Mouse (Mus musculus) CH12.LX (cell line): ENCODE measurements around the gene Pou2f3. TPM values are rescaled to one million over a fixed set of nuclear protein-coding genes. Genes with fewer than 3 reads are reported as not detected.
A peak's percentile ranks its signal among the peaks of the same experiment; 100 is the strongest.

Experiments
- DNase-seq: peaks from one replicate; pipeline ENCODE4 v3.0.0-alpha.2; 2013; ENCODE audit errors: extremely low read depth
- H3K27ac ChIP-seq: 2 replicates; pipeline ENCODE4 v1.5.1; 2012; ENCODE audit warnings: low read depth, mild to moderate bottlenecking, control low read depth, moderate library complexity; ENCODE audit not compliant: insufficient read depth
- H3K27me3 ChIP-seq: replicated peaks from 2 replicates; pipeline ENCODE3; 2012; ENCODE audit warnings: inconsistent platforms
- H3K36me3 ChIP-seq, 2 experiments: replicated peaks in 1 of 2; 2 replicates each; pipeline versions ENCODE3 to v1.6.1; 2012; ENCODE audit warnings: inconsistent platforms in 1 of 2, low read length in 1 of 2, mild to moderate bottlenecking in 1 of 2, mixed read lengths in 1 of 2, moderate library complexity in 1 of 2; ENCODE audit not compliant: control insufficient read depth in 1 of 2, insufficient read depth in 1 of 2
- H3K4me1 ChIP-seq, 2 experiments: 2 replicates each; pipeline ENCODE4 v1.6.1; 2012; ENCODE audit warnings: inconsistent platforms in 1 of 2, moderate library complexity in 1 of 2; ENCODE audit not compliant: insufficient read depth in 2 of 2, control insufficient read depth in 1 of 2
- H3K4me2 ChIP-seq: 2 replicates; pipeline ENCODE4 v1.6.1; 2012; ENCODE audit warnings: low read depth, mild to moderate bottlenecking, control low read depth; ENCODE audit not compliant: poor library complexity, insufficient read depth, severe bottlenecking
- H3K4me3 ChIP-seq, 3 experiments: fragments of 150-350 bp in 1 of 3; sonication (generic) in 1 of 3; replicated peaks in 1 of 3; 2 replicates each; pipeline versions ENCODE3 to v1.5.1; 2011 to 2012; ENCODE audit warnings: low read depth in 2 of 3, low read length in 2 of 3, mild to moderate bottlenecking in 2 of 3, moderate library complexity in 2 of 3, control low read depth in 1 of 3, improper control_type of control experiment in 1 of 3, inconsistent platforms in 1 of 3, mixed read lengths in 1 of 3; ENCODE audit not compliant: poor library complexity in 1 of 3
- H3K79me2 ChIP-seq: replicated peaks from 2 replicates; pipeline ENCODE4 v1.6.1; 2012; ENCODE audit warnings: mild to moderate bottlenecking, moderate library complexity; ENCODE audit not compliant: control insufficient read depth, poor library complexity, insufficient read depth, severe bottlenecking; ENCODE audit errors: extremely low read depth
- H3K9ac ChIP-seq: 2 replicates; pipeline ENCODE4 v1.6.1; 2012; ENCODE audit warnings: low read depth, mild to moderate bottlenecking, control low read depth, moderate library complexity; ENCODE audit not compliant: insufficient read depth
- H3K9me3 ChIP-seq: replicated peaks from 2 replicates; pipeline ENCODE3; 2012; ENCODE audit warnings: low read length, inconsistent platforms, mixed read lengths
- BHLHE40 ChIP-seq: IDR thresholded peaks from 2 replicates; pipeline ENCODE4 v1.6.1; 2011; ENCODE audit warnings: mild to moderate bottlenecking, low read depth, low read length, improper control_type of control experiment
- CHD2 ChIP-seq: IDR thresholded peaks from 2 replicates; pipeline ENCODE4 v1.6.1; 2011; ENCODE audit warnings: low read length, improper control_type of control experiment
- CTCF ChIP-seq, 2 experiments: IDR thresholded peaks in 1 of 2; conservative IDR thresholded peaks in 1 of 2; 2 replicates each; pipeline ENCODE4 v1.5.1; 2011 to 2012; ENCODE audit warnings: low read depth in 2 of 2, low read length in 2 of 2, improper control_type of control experiment in 1 of 2, inconsistent platforms in 1 of 2, mild to moderate bottlenecking in 1 of 2, moderate library complexity in 1 of 2
- JUN ChIP-seq: IDR thresholded peaks from 2 replicates; pipeline ENCODE4 v1.6.1; 2011; ENCODE audit warnings: low read depth, mild to moderate bottlenecking, low read length, improper control_type of control experiment, moderate library complexity; ENCODE audit not compliant: insufficient read depth
- MAFK ChIP-seq: IDR thresholded peaks from 2 replicates; pipeline ENCODE4 v1.6.1; 2011; ENCODE audit warnings: low read length, improper control_type of control experiment; ENCODE audit not compliant: insufficient replicate concordance
- MEF2A ChIP-seq: IDR thresholded peaks from 2 replicates; pipeline ENCODE4 v1.6.1; 2014; ENCODE audit warnings: low read depth, mild to moderate bottlenecking, inconsistent platforms, low read length, improper control_type of control experiment, borderline replicate concordance
- RAD21 ChIP-seq: IDR thresholded peaks from 2 replicates; pipeline ENCODE4 v1.6.1; 2011; ENCODE audit warnings: low read depth, mild to moderate bottlenecking, low read length, improper control_type of control experiment, moderate library complexity
- SMC3 ChIP-seq: IDR thresholded peaks from 2 replicates; pipeline ENCODE4 v1.6.1; 2011; ENCODE audit warnings: low read depth, low read length, improper control_type of control experiment
- TCF12 ChIP-seq: IDR thresholded peaks from 2 replicates; pipeline ENCODE4 v1.6.1; 2014; ENCODE audit warnings: low read depth, mild to moderate bottlenecking, inconsistent platforms, low read length, improper control_type of control experiment
- USF2 ChIP-seq: conservative IDR thresholded peaks from 2 replicates; pipeline ENCODE4 v1.6.1; 2011; ENCODE audit warnings: low read depth, low read length, improper control_type of control experiment
- ZKSCAN1 ChIP-seq: IDR thresholded peaks from 2 replicates; pipeline ENCODE4 v1.6.1; 2012; ENCODE audit warnings: low read depth, inconsistent platforms, low read length, improper control_type of control experiment, borderline replicate concordance
- ZNF384 ChIP-seq: IDR thresholded peaks from 2 replicates; pipeline ENCODE4 v1.6.1; 2012; ENCODE audit warnings: low read depth, low read length, improper control_type of control experiment, inconsistent platforms
- dilution Hi-C: fragments of 300-500 bp; cut with MboI; formaldehyde crosslinking; loops from 2 replicates; pipeline ENCODE4 v1.14.3; 2020; ENCODE audit warnings: low sequenced_read_pairs; ENCODE audit not compliant: extremely low pct_unique_long_range_greater_than_20kb, extremely low pct_ligation_motif_present
- in situ Hi-C: fragments of 300-500 bp; cut with MboI; formaldehyde crosslinking; loops from 3 replicates; pipeline ENCODE4 v1.14.3; 2019; ENCODE audit warnings: low sequenced_read_pairs, low pct_ligation_motif_present, low pct_unique_long_range_greater_than_20kb, mixed read lengths
- polyA plus RNA-seq: library from polyadenylated mRNA; unstranded; fragments of >175 nt; gene quantifications from 2 replicates; pipeline ENCODE4 v1.2.1, GENCODE M21; 2012; ENCODE audit warnings: low read depth; ENCODE audit not compliant: insufficient read length
- total RNA-seq, 2 experiments: library from RNA; depleted of rRNA; stranded (reverse); fragments of 300-350 nt in 1 of 2; fragments of >200 nt in 1 of 2; gene quantifications; 2 replicates each; pipeline ENCODE4 v1.2.3; 2012 to 2014

The Pou2f3 gene
- total and polyA plus RNA-seq, 3 experiments: 0.21 to 0.49 TPM; not detected in 1

DNA sequence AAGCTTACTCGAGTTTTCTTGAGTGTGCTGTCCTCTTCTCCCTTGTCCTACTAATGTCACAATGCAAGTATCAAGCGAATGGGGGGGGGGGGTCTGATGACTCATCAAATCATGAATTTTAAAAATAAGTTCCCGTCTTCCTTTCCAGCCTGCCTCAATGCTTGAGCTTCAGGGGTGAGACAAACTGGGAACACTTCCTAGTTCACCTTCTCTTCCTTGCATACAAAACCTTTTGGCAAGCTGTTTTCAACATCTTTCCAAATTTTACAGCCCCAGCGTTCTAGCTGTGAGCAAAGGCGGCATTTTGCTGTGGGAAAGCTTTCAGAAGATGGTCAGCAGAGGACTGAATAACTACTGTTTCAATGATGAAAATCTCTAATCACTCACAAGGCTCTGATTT is 102.6 kb downstream of the Pou2f3 start:
- no peak overlapping the region for H3K4me3 ChIP-seq
- TF ChIP-seq MAFK (peak; percentile 2; the same call in 1 of the 2 replicates), CHD2 (no peak), USF2 (no peak)
- TF ChIP-seq, all 38 proteins: peak for 1
- Histone ChIP-seq H3K27me3 (no peaks in the 10 kb centered on the region), H3K4me2 (no peak overlapping the region), H3K9me3 (no peaks in the 10 kb centered on the region), H3K4me1 (peaks cover 5 to 18% of the 10 kb centered on the region in 2 experiments), H3K9ac (no peak overlapping the region), H3K79me2 (peaks cover 17% of the 10 kb centered on the region), H3K36me3 (peaks cover 0 to 14% of the 10 kb centered on the region in 2 experiments), H3K27ac (no peak overlapping the region)
- in situ Hi-C loops: loop anchor here (5.0 kb wide), 1 partner anchor 105 kb away; no protein-coding TSS in a partner anchor
- no peak for DNase-seq
- dilution Hi-C loops: no loop called here

DNA sequence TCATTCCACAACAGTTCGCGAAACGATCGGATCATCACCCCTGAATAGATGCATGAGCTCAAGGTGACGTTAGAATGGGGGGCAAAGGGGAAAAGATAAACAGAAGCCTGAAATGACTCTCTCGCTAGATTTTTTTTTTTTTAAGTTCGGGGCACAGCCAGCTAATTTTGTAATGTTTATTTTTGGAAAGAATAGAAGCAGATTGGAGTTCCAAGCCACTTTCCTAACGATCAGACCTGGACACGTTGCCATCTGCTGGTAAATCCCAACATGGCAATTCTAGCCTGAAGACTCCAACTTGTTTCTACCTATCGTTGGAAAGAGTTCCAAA is 103.0 kb downstream of the Pou2f3 start, which contains the start of gene Arhgef12:
Gene Arhgef12 (minus strand): TSS at position 53 of the 331 bp plus-strand sequence.
- Histone ChIP-seq H3K27me3 (no peaks in the 10 kb centered on the region), H3K9ac (peak within 1 kb of the TSS; percentile 80), H3K36me3 (peaks cover 0 to 14% of the 10 kb centered on the region in 2 experiments), H3K27ac (peak within 1 kb of the TSS; percentile 52), H3K4me1 (peaks cover 5 to 20% of the 10 kb centered on the region in 2 experiments), H3K9me3 (no peaks in the 10 kb centered on the region), H3K4me3 (peak within 1 kb of the TSS; percentile 85 to 96 (median 86)), H3K4me2 (peak within 1 kb of the TSS; percentile 62), H3K79me2 (peaks cover 20% of the 10 kb centered on the region)
- dilution Hi-C loops (no loop called here), in situ Hi-C loops (loop anchor here (5.0 kb wide), 1 partner anchor 105 kb away; no protein-coding TSS in a partner anchor)
- DNase-seq: peak; percentile 28
- TF ChIP-seq ZNF384 (peak; percentile 49; the same call in 1 of the 2 replicates), SMC3 (peak; percentile 39), ZKSCAN1 (no peak), RAD21 (peak; percentile 47), JUN (no peak), BHLHE40 (no peak), CHD2 (no peak), CTCF (conservative IDR thresholded peaks at IDR 0.05 in 1 of 2, IDR thresholded peaks at IDR 0.05 in 1 of 2; ENCODE audit: low read depth in 2 of 2, low read length in 2 of 2) (peak; percentile 32 to 57; a peak in 2 of 4 replicates), MEF2A (peak; percentile 58; the same call in 1 of the 2 replicates), TCF12 (no peak)
